24 mouse cellular contexts compared by ENCODE assay signal in the genomic region with DNA sequence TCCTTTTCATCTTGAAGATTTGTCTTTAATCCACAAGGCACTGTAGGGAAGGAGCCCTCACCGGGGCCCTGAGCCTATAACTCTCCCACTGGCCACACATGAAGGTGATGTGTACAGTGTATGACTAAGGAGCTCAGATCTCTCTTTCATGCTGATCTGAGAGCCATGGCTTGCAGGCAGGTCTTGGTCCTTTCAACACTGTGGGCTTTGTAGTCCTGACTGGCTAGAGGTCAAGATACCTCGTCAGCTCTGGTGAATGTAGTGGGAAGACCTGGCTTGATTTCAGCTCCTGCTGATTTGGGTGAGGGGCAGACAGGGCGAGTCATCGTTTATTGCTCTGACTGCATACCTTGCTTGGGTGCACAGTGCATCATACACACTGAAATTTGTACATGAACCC. TPM values are rescaled to one million over a fixed set of nuclear protein-coding genes. Genes with fewer than 3 reads are reported as not detected.
DNase-seq lines count a peak whose midpoint lies in the region; ATAC-seq lines count a peak whose summit lies in the region.
"Had no signal": no experiment of that assay in that cellular context is flagged by ENCODE, and none has a peak within 500 bp of the region (broad histone marks: within the 10 kb centered on the region; RNA-seq: fewer than 3 reads in every experiment).

No protein-coding gene starts in this region.

- no peaks in the 10 kb centered on the region for H3K36me3 ChIP-seq in intestine, embryonic 14.5 days (ENCODE audit: control insufficient read depth, insufficient read depth, low read length)
- no peaks in the 10 kb centered on the region for H3K36me3 ChIP-seq in intestine, embryonic 16.5 days (ENCODE audit: control insufficient read depth, insufficient read depth, low read length)
- H3K36me3 ChIP-seq in macrophage (ENCODE audit: inconsistent target) = peaks cover 10% of the 10 kb centered on the region
- H3K36me3 ChIP-seq: embryonic facial prominence, embryonic 10.5 days; limb, embryonic 15.5 days; stomach, embryonic 15.5 days had no signal

- H3K27me3 ChIP-seq in intestine, embryonic 14.5 days (replicated peaks; ENCODE audit: control insufficient read depth, insufficient read depth, low read length) = no peaks in the 10 kb centered on the region
- H3K27me3 ChIP-seq in intestine, embryonic 16.5 days (replicated peaks; ENCODE audit: control insufficient read depth, insufficient read depth, low read length) = no peaks in the 10 kb centered on the region
- H3K27me3 ChIP-seq: limb, embryonic 15.5 days; stomach, embryonic 15.5 days had no signal

- peak; percentile 47 to 52 for DNase-seq in cerebellum, postnatal 10 days
- no peak for DNase-seq in cerebellum, postnatal 36 days
- DNase-seq in intestine, embryonic 14.5 days (ENCODE audit: low spot score) = no peak
- DNase-seq in NIH3T3 (ENCODE audit: low read depth) = peak; percentile 44
- no peak for DNase-seq in T-cell, adult 2 months (ENCODE audit: low spot score)
- DNase-seq: adrenal gland, postnatal 10 days; B cell, adult 2 months; cerebellum, adult 2 months; gastrocnemius, postnatal 36 days; kidney, adult 2 months; kidney, postnatal 14 days; midbrain, embryonic 14.5 days; right cerebral cortex, postnatal 25 days had no signal

- H3K4me1 ChIP-seq in intestine, embryonic 14.5 days (replicated peaks; ENCODE audit: control insufficient read depth, insufficient read depth, low read length) = no peaks in the 10 kb centered on the region; the same call in 1 of the 2 replicates
- H3K4me1 ChIP-seq in intestine, embryonic 16.5 days (ENCODE audit: control insufficient read depth, insufficient read depth, low read length) = peaks cover 4% of the 10 kb centered on the region; the same call in 1 of the 2 replicates
- H3K4me1 ChIP-seq: stomach, embryonic 15.5 days had no signal

- no peaks in the 10 kb centered on the region for H3K9me3 ChIP-seq in intestine, embryonic 14.5 days (ENCODE audit: control insufficient read depth, low read length)
- no peaks in the 10 kb centered on the region for H3K9me3 ChIP-seq in intestine, embryonic 16.5 days (ENCODE audit: control insufficient read depth, low read length)
- H3K9me3 ChIP-seq: embryonic facial prominence, embryonic 10.5 days; heart, embryonic 10.5 days; limb, embryonic 15.5 days; stomach, embryonic 15.5 days had no signal

- H3K9ac ChIP-seq in intestine, embryonic 14.5 days (ENCODE audit: low read length) = no peak overlapping the region
- H3K9ac ChIP-seq in intestine, embryonic 16.5 days (ENCODE audit: low read depth, low read length) = no peak overlapping the region
- H3K9ac ChIP-seq: limb, embryonic 15.5 days; stomach, embryonic 15.5 days had no signal

- 61% methylated on average over 4 of the region's 4 CpGs for WGBS in intestine, embryonic 14.5 days
- 61% methylated on average over 4 of the region's 4 CpGs for WGBS in intestine, embryonic 16.5 days
- 83% methylated on average over 4 of the region's 4 CpGs for WGBS in macrophage (ENCODE audit: missing documents)

- H3K4me3 ChIP-seq in intestine, embryonic 14.5 days (ENCODE audit: low read depth, low read length) = no peak overlapping the region
- H3K4me3 ChIP-seq in intestine, embryonic 16.5 days (ENCODE audit: low read length) = no peak overlapping the region
- H3K4me3 ChIP-seq in macrophage (ENCODE audit: inconsistent target) = no peak overlapping the region
- H3K4me3 ChIP-seq: embryonic facial prominence, embryonic 10.5 days; heart, embryonic 10.5 days; limb, embryonic 15.5 days; stomach, embryonic 15.5 days had no signal

- H3K4me2 ChIP-seq in intestine, embryonic 14.5 days (ENCODE audit: low read length) = no peak overlapping the region
- no peak overlapping the region for H3K4me2 ChIP-seq in intestine, embryonic 16.5 days (ENCODE audit: low read depth, low read length)
- H3K4me2 ChIP-seq: limb, embryonic 15.5 days; stomach, embryonic 15.5 days had no signal

- no peaks in the 10 kb centered on the region for H3K79me2 ChIP-seq in macrophage (ENCODE audit: inconsistent target)

- ATAC-seq in intestine, embryonic 14.5 days (replicated peaks; ENCODE audit: low FRiP score, low TSS enrichment, low read depth) = peak; percentile 40; the same call in 1 of the 2 replicates
- no peak for ATAC-seq in intestine, embryonic 16.5 days
- no peak for ATAC-seq in monocyte, adult 5-6 weeks (replicated peaks; ENCODE audit: insufficient number of reproducible peaks, low FRiP score, low TSS enrichment, poor library complexity, severe bottlenecking)
- ATAC-seq: activated CD4-positive, CD25-positive, alpha-beta regulatory T cell, adult 4 months; forebrain, embryonic 14.5 days; hindbrain, embryonic 16.5 days; lung, postnatal 0 days had no signal

- H3K27ac ChIP-seq in intestine, embryonic 14.5 days (ENCODE audit: low read depth) = no peak overlapping the region
- H3K27ac ChIP-seq in intestine, embryonic 16.5 days (ENCODE audit: low read length) = no peak overlapping the region
- peak overlapping the region; percentile 85 for H3K27ac ChIP-seq in macrophage
- H3K27ac ChIP-seq: embryonic facial prominence, embryonic 10.5 days; heart, embryonic 10.5 days; limb, embryonic 15.5 days; stomach, embryonic 15.5 days had no signal

RNA-seq across cellular contexts. Expression of a gene that starts 42.7 kb away (rescaled TPM):
- 18.9 and 20.1 TPM in 2 replicates for polyA plus RNA-seq in intestine, embryonic 14.5 days (2014; fragmentation: Nextera tagmentation; extraction: Ambion mirVana)
- 44.7 and 50.3 TPM in 2 replicates for polyA plus RNA-seq in intestine, embryonic 16.5 days (2015; fragmentation: Nextera tagmentation; extraction: Ambion mirVana)
- 10 to 100 TPM in 13 of 26 experiments, 1 to 10 TPM in 12, under 1 TPM in 1; 0.40 to 57.8 (median 8.3) TPM for total RNA-seq in macrophage (2018; cell fraction: chromatin; rRNA removed)
- total RNA-seq in macrophage (2018; cell fraction: cytosol; rRNA removed) = 1 to 10 TPM in 13 of 26 experiments, under 1 TPM in 13; 0.18 to 3.9 (median 1.5) TPM
- total RNA-seq in macrophage (2018; cell fraction: nucleus; rRNA removed) = 10 to 100 TPM in 4 of 26 experiments, 1 to 10 TPM in 12, under 1 TPM in 10; 0.22 to 32.6 (median 3.8) TPM
- polyA plus RNA-seq in macrophage (2018) = 0.91 to 2.8 TPM (median 2.7 TPM) in 3 replicates
- 1.4 to 3.3 TPM (median 1.6 TPM) in 3 replicates for total RNA-seq in monocyte, adult 5-6 weeks (2017)

Comparison
In these comparisons a context has a peak if more than half of its experiments do, and no peak if none do; other contexts are left out.
1. DNase-seq: peak in cerebellum, postnatal 10 days (2 of 2) and NIH3T3 (single experiment); none in cerebellum, postnatal 36 days (0 of 2), intestine, embryonic 14.5 days (single experiment) and T-cell, adult 2 months (single experiment).